Comparison of ENCODE assay signal across 17 mouse cellular contexts in genomic region chrX:53220855-53221254, GRCm38 (mm10). TPM values are rescaled to one million over a fixed set of nuclear protein-coding genes. Genes with fewer than 3 reads are reported as not detected.
DNase-seq lines count a peak whose midpoint lies in the region; ATAC-seq and TF ChIP-seq lines count a peak whose summit lies in the region.
"Had no signal": no experiment of that assay in that cellular context is flagged by ENCODE, and none has a peak within 500 bp of the region (broad histone marks: within the 10 kb centered on the region; RNA-seq: fewer than 3 reads in every experiment).

No protein-coding gene starts in this region.

- no peak overlapping the region for H3K4me3 ChIP-seq in forebrain, embryonic 16.5 days (replicated peaks; ENCODE audit: low read length)
- H3K4me3 ChIP-seq in forebrain, embryonic 14.5 days (ENCODE audit: low read depth, low read length), result no peak overlapping the region
- no peak overlapping the region for H3K4me3 ChIP-seq in limb, embryonic 13.5 days
- no peak overlapping the region for H3K4me3 ChIP-seq in limb, embryonic 10.5 days
- no peak overlapping the region for H3K4me3 ChIP-seq in embryonic facial prominence, embryonic 15.5 days (replicated peaks)
- no peak overlapping the region for H3K4me3 ChIP-seq in limb, embryonic 14.5 days (replicated peaks; ENCODE audit: low read length)
- H3K4me3 ChIP-seq: embryonic facial prominence, embryonic 12.5 days had no signal

- H3K27ac ChIP-seq in forebrain, embryonic 16.5 days (ENCODE audit: low read length), result no peak overlapping the region
- H3K27ac ChIP-seq in forebrain, embryonic 14.5 days (ENCODE audit: low read depth, low read length), result no peak overlapping the region
- H3K27ac ChIP-seq in limb, embryonic 13.5 days, result peak overlapping the region; percentile 33; the same call in 1 of the 2 replicates
- H3K27ac ChIP-seq in limb, embryonic 10.5 days, result no peak overlapping the region
- H3K27ac ChIP-seq in embryonic facial prominence, embryonic 15.5 days (replicated peaks), result peak overlapping the region; percentile 53; the same call in 1 of the 2 replicates
- peak overlapping the region; percentile 26; the same call in 1 of the 2 replicates for H3K27ac ChIP-seq in limb, embryonic 14.5 days (replicated peaks; ENCODE audit: low read depth, low read length)
- H3K27ac ChIP-seq: embryonic facial prominence, embryonic 12.5 days had no signal

- DNase-seq in forebrain, embryonic 14.5 days (ENCODE audit: low spot score), result no peak
- DNase-seq in limb, embryonic 10.5 days (ENCODE audit: low spot score), result no peak
- peak; percentile 58 for DNase-seq in limb, embryonic 14.5 days (ENCODE audit: low spot score)
- DNase-seq in kidney, postnatal 25 days, result no peak
- DNase-seq: cerebellum, adult 11-12 months; kidney, postnatal 10 days; layer of hippocampus, adult 9-11 months; thymus, adult 2 months had no signal

- H3K4me2 ChIP-seq in forebrain, embryonic 16.5 days (ENCODE audit: low read length), result no peak overlapping the region
- no peak overlapping the region for H3K4me2 ChIP-seq in forebrain, embryonic 14.5 days (ENCODE audit: low read length)
- no peak overlapping the region for H3K4me2 ChIP-seq in limb, embryonic 13.5 days (replicated peaks)
- no peak overlapping the region for H3K4me2 ChIP-seq in embryonic facial prominence, embryonic 15.5 days (replicated peaks)
- H3K4me2 ChIP-seq in limb, embryonic 14.5 days (replicated peaks; ENCODE audit: low read depth, low read length, severe bottlenecking), result no peak overlapping the region
- H3K4me2 ChIP-seq: embryonic facial prominence, embryonic 12.5 days had no signal

- H3K36me3 ChIP-seq in forebrain, embryonic 16.5 days (ENCODE audit: control insufficient read depth, insufficient read depth), result no peaks in the 10 kb centered on the region
- H3K36me3 ChIP-seq in forebrain, embryonic 14.5 days (ENCODE audit: control insufficient read depth, insufficient read depth, low read length), result no peaks in the 10 kb centered on the region
- H3K36me3 ChIP-seq in limb, embryonic 13.5 days, result no peaks in the 10 kb centered on the region
- H3K36me3 ChIP-seq in limb, embryonic 10.5 days, result no peaks in the 10 kb centered on the region
- H3K36me3 ChIP-seq in embryonic facial prominence, embryonic 15.5 days, result no peaks in the 10 kb centered on the region
- no peaks in the 10 kb centered on the region for H3K36me3 ChIP-seq in limb, embryonic 14.5 days (ENCODE audit: control insufficient read depth, insufficient read depth, low read length)
- H3K36me3 ChIP-seq: embryonic facial prominence, embryonic 12.5 days had no signal

- no peaks in the 10 kb centered on the region for H3K4me1 ChIP-seq in forebrain, embryonic 16.5 days (replicated peaks; ENCODE audit: control insufficient read depth, insufficient read depth, low read length)
- H3K4me1 ChIP-seq in forebrain, embryonic 14.5 days (ENCODE audit: control insufficient read depth, insufficient read depth, low read length), result no peaks in the 10 kb centered on the region
- H3K4me1 ChIP-seq in limb, embryonic 13.5 days, result no peaks in the 10 kb centered on the region
- peaks cover 7% of the 10 kb centered on the region; the same call in 1 of the 2 replicates for H3K4me1 ChIP-seq in limb, embryonic 10.5 days
- H3K4me1 ChIP-seq in embryonic facial prominence, embryonic 15.5 days, result 0 out of 2 replicates have a peak, but pooled peaks cover 2% of the 10 kb centered on the region
- H3K4me1 ChIP-seq in limb, embryonic 14.5 days (ENCODE audit: control insufficient read depth, insufficient read depth, low read length), result no peaks in the 10 kb centered on the region; the same call in 1 of the 2 replicates
- H3K4me1 ChIP-seq: embryonic facial prominence, embryonic 12.5 days had no signal

- peak; percentile 59; the same call in 1 of the 2 replicates for ATAC-seq in forebrain, embryonic 16.5 days
- ATAC-seq in forebrain, embryonic 14.5 days, result no peak
- peak; percentile 40; the same call in 1 of the 2 replicates for ATAC-seq in limb, embryonic 13.5 days (ENCODE audit: low FRiP score, low read depth)
- ATAC-seq in embryonic facial prominence, embryonic 15.5 days (ENCODE audit: insufficient number of reproducible peaks, low FRiP score, low TSS enrichment, low read depth), result 0 out of 2 replicates have a peak, but pooled peaks have one; percentile 39
- ATAC-seq in limb, embryonic 14.5 days (ENCODE audit: low FRiP score, low read depth), result peak; percentile 79
- ATAC-seq in frontal cortex, adult (ENCODE audit: low TSS enrichment), result no peak

- WGBS in forebrain, embryonic 16.5 days, result 57% methylated on average over 9 of the region's 9 CpGs
- WGBS in forebrain, embryonic 14.5 days, result 67% methylated on average over 9 of the region's 9 CpGs
- 69% methylated on average over 9 of the region's 9 CpGs for WGBS in limb, embryonic 13.5 days
- WGBS in limb, embryonic 10.5 days, result 84% methylated on average over 9 of the region's 9 CpGs
- WGBS in embryonic facial prominence, embryonic 15.5 days, result 66% methylated on average over 9 of the region's 9 CpGs
- 65% methylated on average over 9 of the region's 9 CpGs for WGBS in limb, embryonic 14.5 days

- no peak overlapping the region for H3K9ac ChIP-seq in forebrain, embryonic 16.5 days (replicated peaks; ENCODE audit: low read depth, low read length)
- no peak overlapping the region for H3K9ac ChIP-seq in forebrain, embryonic 14.5 days (ENCODE audit: low read length)
- no peak overlapping the region for H3K9ac ChIP-seq in limb, embryonic 13.5 days
- H3K9ac ChIP-seq in embryonic facial prominence, embryonic 15.5 days, result no peak overlapping the region
- H3K9ac ChIP-seq in limb, embryonic 14.5 days (ENCODE audit: low read depth, low read length, severe bottlenecking), result no peak overlapping the region
- H3K9ac ChIP-seq: embryonic facial prominence, embryonic 12.5 days had no signal

- TF ChIP-seq POLR2A in limb, embryonic 14.5 days (IDR thresholded peaks at IDR 0.05; ENCODE audit: borderline replicate concordance, extremely low read depth, insufficient read depth, insufficient read length), result no peak

- no peaks in the 10 kb centered on the region for H3K9me3 ChIP-seq in forebrain, embryonic 16.5 days (ENCODE audit: control insufficient read depth, low read length)
- no peaks in the 10 kb centered on the region for H3K9me3 ChIP-seq in forebrain, embryonic 14.5 days (replicated peaks; ENCODE audit: control insufficient read depth, low read length)
- H3K9me3 ChIP-seq in limb, embryonic 13.5 days, result no peaks in the 10 kb centered on the region
- no peaks in the 10 kb centered on the region for H3K9me3 ChIP-seq in limb, embryonic 10.5 days (replicated peaks)
- H3K9me3 ChIP-seq in embryonic facial prominence, embryonic 15.5 days (replicated peaks), result no peaks in the 10 kb centered on the region
- no peaks in the 10 kb centered on the region for H3K9me3 ChIP-seq in limb, embryonic 14.5 days (ENCODE audit: control insufficient read depth, low read length)
- H3K9me3 ChIP-seq: embryonic facial prominence, embryonic 12.5 days had no signal

- H3K27me3 ChIP-seq in forebrain, embryonic 16.5 days (replicated peaks; ENCODE audit: control insufficient read depth, insufficient read depth, low read length), result no peaks in the 10 kb centered on the region
- no peaks in the 10 kb centered on the region for H3K27me3 ChIP-seq in forebrain, embryonic 14.5 days (replicated peaks; ENCODE audit: control insufficient read depth, insufficient read depth, low read length)
- H3K27me3 ChIP-seq in limb, embryonic 13.5 days, result no peaks in the 10 kb centered on the region
- peaks cover 3% of the 10 kb centered on the region; the same call in 1 of the 2 replicates for H3K27me3 ChIP-seq in limb, embryonic 10.5 days (ENCODE audit: low read depth, poor library complexity, severe bottlenecking)
- no peaks in the 10 kb centered on the region for H3K27me3 ChIP-seq in embryonic facial prominence, embryonic 15.5 days
- H3K27me3 ChIP-seq in limb, embryonic 14.5 days (ENCODE audit: control insufficient read depth, insufficient read depth, low read length), result no peaks in the 10 kb centered on the region
- H3K27me3 ChIP-seq: embryonic facial prominence, embryonic 12.5 days had no signal

RNA-seq across cellular contexts. Expression of gene Plac1, which starts 19.1 kb away (rescaled TPM):
- 0.75 TPM in 1 of 2 replicates, not detected in the other for polyA plus RNA-seq in forebrain, embryonic 16.5 days (2015; fragmentation: Nextera tagmentation; extraction: Ambion mirVana)
- 0.71 TPM in 1 of 2 replicates, not detected in the other for polyA plus RNA-seq in forebrain, embryonic 14.5 days (2014; fragmentation: Nextera tagmentation; extraction: Ambion mirVana)
- 13.3 and 14.5 TPM in 2 replicates for polyA plus RNA-seq in limb, embryonic 13.5 days (2015; fragmentation: Nextera tagmentation; extraction: Ambion mirVana)
- 7.7 and 10.2 TPM in 2 replicates for polyA plus RNA-seq in limb, embryonic 10.5 days (2016; fragmentation: Nextera tagmentation; extraction: Ambion mirVana)
- 8.6 and 9.5 TPM in 2 replicates for polyA plus RNA-seq in embryonic facial prominence, embryonic 15.5 days (2015; fragmentation: Nextera tagmentation; extraction: Ambion mirVana)
- 12.6 and 18.4 TPM in 2 replicates for polyA plus RNA-seq in limb, embryonic 14.5 days (2012; rRNA removed)
- polyA plus RNA-seq in limb, embryonic 14.5 days (2014; fragmentation: Nextera tagmentation; extraction: Ambion mirVana), result 12.5 and 14.0 TPM in 2 replicates
- polyA plus RNA-seq: spleen, adult 2 months had no signal

RNA-seq across cellular contexts. Expression of gene Fam122b, which starts 48.8 kb away (rescaled TPM):
- polyA plus RNA-seq in forebrain, embryonic 16.5 days (2015; fragmentation: Nextera tagmentation; extraction: Ambion mirVana), result 3.4 and 3.6 TPM in 2 replicates
- polyA plus RNA-seq in forebrain, embryonic 14.5 days (2014; fragmentation: Nextera tagmentation; extraction: Ambion mirVana), result 4.1 and 5.2 TPM in 2 replicates
- 11.3 and 11.7 TPM in 2 replicates for polyA plus RNA-seq in limb, embryonic 13.5 days (2015; fragmentation: Nextera tagmentation; extraction: Ambion mirVana)
- polyA plus RNA-seq in limb, embryonic 10.5 days (2016; fragmentation: Nextera tagmentation; extraction: Ambion mirVana), result 6.8 and 10.3 TPM in 2 replicates
- 12.1 and 12.9 TPM in 2 replicates for polyA plus RNA-seq in embryonic facial prominence, embryonic 15.5 days (2015; fragmentation: Nextera tagmentation; extraction: Ambion mirVana)
- 19.3 and 19.9 TPM in 2 replicates for polyA plus RNA-seq in limb, embryonic 14.5 days (2012; rRNA removed)
- polyA plus RNA-seq in limb, embryonic 14.5 days (2014; fragmentation: Nextera tagmentation; extraction: Ambion mirVana), result 15.3 and 15.9 TPM in 2 replicates

RNA-seq across cellular contexts. Expression of gene Fam122c, which starts 52.4 kb away (rescaled TPM):
- not detected in 2 replicates for polyA plus RNA-seq in forebrain, embryonic 16.5 days (2015; fragmentation: Nextera tagmentation; extraction: Ambion mirVana)
- polyA plus RNA-seq in forebrain, embryonic 14.5 days (2014; fragmentation: Nextera tagmentation; extraction: Ambion mirVana), result not detected in 2 replicates
- not detected in 2 replicates for polyA plus RNA-seq in limb, embryonic 13.5 days (2015; fragmentation: Nextera tagmentation; extraction: Ambion mirVana)
- polyA plus RNA-seq in limb, embryonic 10.5 days (2016; fragmentation: Nextera tagmentation; extraction: Ambion mirVana), result not detected in 2 replicates
- polyA plus RNA-seq in embryonic facial prominence, embryonic 15.5 days (2015; fragmentation: Nextera tagmentation; extraction: Ambion mirVana), result not detected in 2 replicates
- polyA plus RNA-seq in limb, embryonic 14.5 days (2012; rRNA removed), result not detected in 2 replicates
- not detected in 2 replicates for polyA plus RNA-seq in limb, embryonic 14.5 days (2014; fragmentation: Nextera tagmentation; extraction: Ambion mirVana)
- polyA plus RNA-seq: embryonic facial prominence, embryonic 12.5 days; forebrain, embryonic 11.5 days; intestine, embryonic 14.5 days; liver, embryonic 16.5 days; spleen, adult 2 months; thymus, adult 2 months had no signal

Comparison
In these comparisons a context has a peak if more than half of its experiments do, and no peak if none do; other contexts are left out.
1. ATAC-seq: peak in forebrain, embryonic 16.5 days (single experiment), limb, embryonic 13.5 days (single experiment), embryonic facial prominence, embryonic 15.5 days (single experiment) and limb, embryonic 14.5 days (single experiment); none in forebrain, embryonic 14.5 days (single experiment) and frontal cortex, adult (single experiment).
2. H3K27ac ChIP-seq: peak in limb, embryonic 13.5 days (single experiment), embryonic facial prominence, embryonic 15.5 days (single experiment) and limb, embryonic 14.5 days (single experiment); none in forebrain, embryonic 16.5 days (single experiment), forebrain, embryonic 14.5 days (single experiment) and limb, embryonic 10.5 days (single experiment).